Mouse (Mus musculus) embryonic fibroblast, embryonic 13.5 days (primary cell): Measurements from ENCODE around the gene Set.

Experiments used
- CTCF ChIP-seq: IDR thresholded peaks from 2 replicates; pipeline ENCODE4 v1.5.1; 2011; ENCODE audit warnings: mild to moderate bottlenecking, control low read depth, low read length, moderate library complexity, borderline replicate concordance; ENCODE audit not compliant: insufficient read depth
- POLR2A ChIP-seq: IDR thresholded peaks from 2 replicates; pipeline ENCODE4 v1.6.1; 2011; ENCODE audit warnings: low read depth, mild to moderate bottlenecking, control low read depth, low read length, moderate library complexity

DNA sequence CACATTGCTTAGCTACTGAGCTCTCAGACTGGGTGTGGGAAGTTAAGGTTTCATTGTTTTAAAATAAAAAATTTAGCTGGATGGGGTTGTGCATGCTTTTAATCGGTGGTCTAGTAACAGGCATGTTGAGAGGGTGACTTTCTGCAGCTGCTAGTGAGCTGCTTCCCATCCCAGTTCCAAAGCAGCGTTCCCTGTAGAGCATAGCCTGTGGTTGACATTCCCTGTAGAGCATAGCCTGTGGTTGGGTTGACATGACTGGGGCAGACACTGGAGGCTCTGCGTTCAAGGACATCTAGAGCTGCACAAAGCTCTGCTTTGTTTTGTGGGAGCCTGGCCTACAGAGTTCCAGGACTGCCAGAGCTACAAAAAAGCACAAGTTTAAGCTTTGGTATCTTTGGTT lies 16.1 kb downstream of the Set start:
- TF ChIP-seq CTCF (no peak), POLR2A (0 out of 2 replicates have a peak, but pooled peaks have one; percentile 16)
